Mouse (Mus musculus) thymus, adult 2 months (tissue): ENCODE data around the gene Nars2.

ENCODE experiments used
- CTCF ChIP-seq: fragments of 200-500 bp; IDR thresholded peaks from 2 replicates; pipeline ENCODE4 v1.5.1; 2012; ENCODE audit warnings: mild to moderate bottlenecking, control low read depth, low read length, moderate library complexity, borderline replicate concordance; ENCODE audit not compliant: control insufficient read depth, poor library complexity, insufficient read depth; ENCODE audit errors: extremely low read depth
- POLR2A ChIP-seq: fragments of 200-500 bp; IDR thresholded peaks from 2 replicates; pipeline ENCODE4 v1.6.1; 2012; ENCODE audit warnings: mild to moderate bottlenecking, low read length, control low read depth, moderate library complexity; ENCODE audit not compliant: control insufficient read depth, poor library complexity, insufficient read depth; ENCODE audit errors: extremely low read depth

DNA sequence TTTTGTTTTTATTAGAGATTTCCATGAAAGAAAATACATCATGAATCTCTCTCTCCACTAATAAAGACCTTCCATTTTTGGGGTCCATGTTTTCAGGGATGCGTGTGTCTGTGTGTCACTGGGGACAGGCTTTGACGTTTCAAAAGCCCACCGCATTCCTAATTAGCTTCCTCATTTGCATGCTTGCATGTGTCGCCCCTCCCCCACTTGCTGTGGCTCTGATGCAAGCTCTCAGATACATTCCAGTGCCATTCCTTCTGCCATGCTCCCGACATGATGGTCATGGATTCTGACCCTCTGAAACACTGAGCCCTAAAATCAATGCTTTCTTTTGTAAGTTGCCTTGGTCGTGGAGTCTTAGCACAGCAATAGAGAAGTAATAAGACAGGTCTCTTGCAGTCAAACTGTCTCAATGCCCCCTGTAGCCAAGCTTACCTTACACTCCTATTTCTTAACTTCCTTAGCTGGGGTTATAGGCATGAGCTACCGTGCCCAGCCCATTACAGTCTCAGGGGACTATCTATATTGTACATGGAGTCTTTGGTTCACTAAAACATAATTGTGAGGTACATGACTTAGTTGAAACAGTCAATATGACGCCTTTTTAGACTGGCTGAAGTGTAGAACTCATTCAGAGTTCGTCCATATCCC is 35.6 kb downstream of the Nars2 start:
- TF ChIP-seq CTCF (no peak), POLR2A (no peak)
